Mouse (Mus musculus): ENCODE measurements around the gene Fstl4.

DNA sequence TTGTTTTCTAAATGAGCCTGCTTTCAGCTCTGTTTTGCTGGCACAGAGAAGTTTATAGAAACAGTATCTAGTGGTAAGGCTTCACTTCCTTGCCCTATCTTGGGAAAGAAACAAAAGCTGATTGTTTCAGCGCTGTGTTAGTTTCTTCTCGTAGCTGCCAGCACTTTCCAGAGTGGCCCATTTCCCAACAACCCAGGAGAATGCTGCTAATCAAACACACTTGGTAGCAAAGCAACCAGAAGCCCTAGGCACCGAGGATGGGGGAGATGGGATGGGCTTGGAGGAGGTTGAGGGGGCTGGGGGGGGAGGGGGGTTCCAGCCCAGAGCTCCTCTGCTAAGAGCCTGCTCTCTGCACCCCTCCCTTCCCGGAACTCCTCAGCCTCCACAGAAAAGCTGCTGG lies 233.0 kb downstream of the Fstl4 start:
- TF ChIP-seq CTCF (conservative IDR thresholded peaks at IDR 0.05; ENCODE audit: insufficient read depth, insufficient read length, low read depth, low read length) (no peak), POLR2A (IDR thresholded peaks at IDR 0.05; ENCODE audit: low read depth, low read length) (no peak)

Measured in kidney, adult 2 months (tissue).